In genomic region chr6:6216507-6217285, GRCm38 (mm10) we compare ENCODE assay signal across 7 mouse cellular contexts. TPM values are rescaled to one million over a fixed set of nuclear protein-coding genes. Genes with fewer than 3 reads are reported as not detected.
DNase-seq lines count a peak whose midpoint lies in the region; ATAC-seq and TF ChIP-seq lines count a peak whose summit lies in the region.

TSS of gene Slc25a13 (minus strand) at chr6:6217173.

- CTCF ChIA-PET in Patski (lab: Charles Lee), result no interaction called here

- peak within 1 kb of the TSS; percentile 55 for H3K4me3 ChIP-seq in forebrain, embryonic 14.5 days (ENCODE audit: low read depth, low read length)
- H3K4me3 ChIP-seq in hindbrain, embryonic 10.5 days, result peak within 1 kb of the TSS; percentile 81
- H3K4me3 ChIP-seq in limb, embryonic 10.5 days, result peak within 1 kb of the TSS; percentile 70
- H3K4me3 ChIP-seq in midbrain, embryonic 11.5 days (ENCODE audit: low read depth, low read length), result peak within 1 kb of the TSS; percentile 69

- POLR2A ChIA-PET in Patski (lab: Charles Lee), result interaction anchor here (0.6 kb wide), 1 partner anchor 699 kb away, joined by 8 read pairs; no protein-coding TSS in a partner anchor

- no peak within 1 kb of the TSS; the same call in 1 of the 2 replicates for H3K27ac ChIP-seq in forebrain, embryonic 14.5 days (ENCODE audit: low read depth, low read length)
- peak within 1 kb of the TSS; percentile 95 for H3K27ac ChIP-seq in hindbrain, embryonic 10.5 days
- peak within 1 kb of the TSS; percentile 92 for H3K27ac ChIP-seq in limb, embryonic 10.5 days
- H3K27ac ChIP-seq in midbrain, embryonic 11.5 days (ENCODE audit: low read depth, low read length), result no peak within 1 kb of the TSS; the same call in 1 of the 2 replicates

- peak within 1 kb of the TSS; percentile 78 for H3K9ac ChIP-seq in forebrain, embryonic 14.5 days (ENCODE audit: low read length)
- H3K9ac ChIP-seq in midbrain, embryonic 11.5 days (ENCODE audit: low read length), result peak within 1 kb of the TSS; percentile 80

- H3K4me2 ChIP-seq in forebrain, embryonic 14.5 days (ENCODE audit: low read length), result peak within 1 kb of the TSS; percentile 93
- peak within 1 kb of the TSS; percentile 66 for H3K4me2 ChIP-seq in midbrain, embryonic 11.5 days

- H3K36me3 ChIP-seq in forebrain, embryonic 14.5 days (ENCODE audit: control insufficient read depth, insufficient read depth, low read length), result no peaks in the 10 kb centered on the region
- H3K36me3 ChIP-seq in hindbrain, embryonic 10.5 days, result no peaks in the 10 kb centered on the region
- H3K36me3 ChIP-seq in limb, embryonic 10.5 days, result no peaks in the 10 kb centered on the region
- no peaks in the 10 kb centered on the region for H3K36me3 ChIP-seq in midbrain, embryonic 11.5 days (ENCODE audit: control insufficient read depth, insufficient read depth, low read length)

- TF ChIP-seq CTCF in Patski (IDR thresholded peaks at IDR 0.05), result no peak

- no peaks in the 10 kb centered on the region for H3K27me3 ChIP-seq in Patski
- no peaks in the 10 kb centered on the region for H3K27me3 ChIP-seq in forebrain, embryonic 14.5 days (replicated peaks; ENCODE audit: control insufficient read depth, insufficient read depth, low read length)
- no peaks in the 10 kb centered on the region for H3K27me3 ChIP-seq in hindbrain, embryonic 10.5 days (ENCODE audit: insufficient read depth, poor library complexity, severe bottlenecking)
- H3K27me3 ChIP-seq in limb, embryonic 10.5 days (ENCODE audit: low read depth, poor library complexity, severe bottlenecking), result no peaks in the 10 kb centered on the region
- no peaks in the 10 kb centered on the region for H3K27me3 ChIP-seq in midbrain, embryonic 11.5 days (ENCODE audit: control insufficient read depth, insufficient read depth, low read length)

- peak; percentile 88 for ATAC-seq in Patski
- ATAC-seq in forebrain, embryonic 14.5 days, result peak; percentile 91
- peak; percentile 100 for ATAC-seq in midbrain, embryonic 11.5 days (ENCODE audit: low FRiP score)

- H3K9me3 ChIP-seq in forebrain, embryonic 14.5 days (replicated peaks; ENCODE audit: control insufficient read depth, low read length), result no peaks in the 10 kb centered on the region
- no peaks in the 10 kb centered on the region for H3K9me3 ChIP-seq in hindbrain, embryonic 10.5 days
- H3K9me3 ChIP-seq in limb, embryonic 10.5 days (replicated peaks), result no peaks in the 10 kb centered on the region
- H3K9me3 ChIP-seq in midbrain, embryonic 11.5 days (ENCODE audit: control insufficient read depth, low read length), result no peaks in the 10 kb centered on the region

- in situ Hi-C loops in Patski (cut with MboI; ENCODE audit: low pct_unique_long_range_greater_than_20kb), result loop anchor here (5.0 to 25.0 kb wide), 2 partner anchors 666 to 779 kb away; partner anchors contain the start of gene Dlx5

- peaks cover 9% of the 10 kb centered on the region; the same call in 1 of the 2 replicates for H3K4me1 ChIP-seq in forebrain, embryonic 14.5 days (ENCODE audit: control insufficient read depth, insufficient read depth, low read length)
- H3K4me1 ChIP-seq in hindbrain, embryonic 10.5 days (replicated peaks), result peaks cover 22% of the 10 kb centered on the region
- H3K4me1 ChIP-seq in limb, embryonic 10.5 days, result peaks cover 32% of the 10 kb centered on the region
- peaks cover 10% of the 10 kb centered on the region; the same call in 1 of the 2 replicates for H3K4me1 ChIP-seq in midbrain, embryonic 11.5 days (ENCODE audit: control insufficient read depth, insufficient read depth, low read length)

- DNase-seq in Patski (ENCODE audit: low read depth, low spot score), result no peak
- DNase-seq in c-Kit-positive CD71-positive TER-119-positive erythroid progenitor cells, embryonic 14.5 days (ENCODE audit: low spot score), result peak; percentile 60
- peak; percentile 56 for DNase-seq in forebrain, embryonic 14.5 days (ENCODE audit: low spot score)
- DNase-seq in hindbrain, embryonic 10.5 days (ENCODE audit: low spot score), result peak; percentile 85
- DNase-seq in limb, embryonic 10.5 days (ENCODE audit: low spot score), result peak; percentile 87
- DNase-seq in midbrain, embryonic 11.5 days (ENCODE audit: low spot score, missing footprints), result peak; percentile 97
- DNase-seq in spleen, adult 12 weeks (ENCODE audit: low spot score), result peak; percentile 24

- WGBS in forebrain, embryonic 14.5 days, result under 1% methylated on average over 51 of the region's 51 CpGs
- WGBS in hindbrain, embryonic 10.5 days, result under 1% methylated on average over 51 of the region's 51 CpGs
- WGBS in limb, embryonic 10.5 days, result under 1% methylated on average over 51 of the region's 51 CpGs
- under 1% methylated on average over 51 of the region's 51 CpGs for WGBS in midbrain, embryonic 11.5 days

RNA-seq across cellular contexts. Expression of gene Slc25a13, which starts in this region (rescaled TPM):
- 76.1 TPM for polyA plus RNA-seq in Patski (2021)
- polyA plus RNA-seq in forebrain, embryonic 14.5 days (2014; fragmentation: Nextera tagmentation; extraction: Ambion mirVana), result 11.1 and 11.8 TPM in 2 replicates
- 29.7 and 44.8 TPM in 2 replicates for polyA plus RNA-seq in hindbrain, embryonic 10.5 days (2016; fragmentation: Nextera tagmentation; extraction: Ambion mirVana)
- polyA plus RNA-seq in limb, embryonic 10.5 days (2016; fragmentation: Nextera tagmentation; extraction: Ambion mirVana), result 52.8 and 60.2 TPM in 2 replicates
- 34.7 and 42.7 TPM in 2 replicates for polyA plus RNA-seq in midbrain, embryonic 11.5 days (2014; fragmentation: Nextera tagmentation; extraction: Ambion mirVana)

Comparison
In these comparisons a context has a peak if more than half of its experiments do, and no peak if none do; other contexts are left out.
1. H3K27ac ChIP-seq: peak in hindbrain, embryonic 10.5 days (single experiment) and limb, embryonic 10.5 days (single experiment); none in forebrain, embryonic 14.5 days (single experiment) and midbrain, embryonic 11.5 days (single experiment).
2. Peak in every context shown above with its lines, with median percentiles within 50 percentile points of each other: ATAC-seq and H3K4me3 ChIP-seq.